Mouse (Mus musculus): ENCODE measurements around the gene Fmnl1. TPM values are rescaled to one million over a fixed set of nuclear protein-coding genes. Genes with fewer than 3 reads are reported as not detected.

Fmnl1 gene
- polyA plus RNA-seq, 1 experiment = 15.6 TPM

DNA sequence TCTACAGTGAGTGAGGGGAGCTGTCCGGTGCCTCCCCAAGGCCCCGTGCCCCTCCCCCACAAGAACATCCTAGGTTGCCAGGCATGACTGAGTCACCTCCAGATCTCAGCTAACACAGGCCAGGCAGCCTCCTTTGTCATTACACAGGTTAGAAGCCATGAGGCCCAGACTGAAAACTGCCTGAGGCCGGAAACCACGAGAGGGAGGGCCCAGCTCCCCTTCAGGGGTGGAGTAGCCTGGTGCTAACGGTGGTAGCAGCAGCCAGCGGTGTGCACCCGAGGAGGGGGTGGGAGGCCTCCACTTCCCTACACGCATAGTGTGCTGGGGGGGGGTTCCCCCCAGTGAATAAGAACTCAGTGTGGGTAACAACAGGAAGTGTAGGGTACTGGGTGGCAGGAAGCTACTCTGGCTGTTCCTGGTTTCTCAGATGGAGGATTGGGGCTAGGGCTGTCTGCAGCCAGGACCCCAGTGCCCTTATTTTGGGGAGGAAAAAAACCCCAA lies 4.0 kb downstream of the Fmnl1 start:
- Histone ChIP-seq H3ac (ENCODE audit: control insufficient read depth, insufficient read length) (no peak overlapping the region), H3K79me2 (ENCODE audit: control insufficient read depth, insufficient read depth) (no peaks in the 10 kb centered on the region), H3K4me3 (no peak overlapping the region), H3K4me2 (ENCODE audit: low read depth) (peak overlapping the region; percentile 69), H3K27me3 (ENCODE audit: control insufficient read depth, insufficient read depth, insufficient read length) (peaks cover 7% of the 10 kb centered on the region), H3K36me3 (ENCODE audit: control insufficient read depth, insufficient read depth) (no peaks in the 10 kb centered on the region)
- TF ChIP-seq REST (IDR thresholded peaks at IDR 0.05; ENCODE audit: insufficient read depth, insufficient read length) (no peak), MYOD1 (IDR thresholded peaks at IDR 0.05; ENCODE audit: control insufficient read depth in 1 of 3, insufficient read length in 2 of 3, low read depth in 2 of 3) (peak in 1 of 3 experiments; percentile 14)

DNA sequence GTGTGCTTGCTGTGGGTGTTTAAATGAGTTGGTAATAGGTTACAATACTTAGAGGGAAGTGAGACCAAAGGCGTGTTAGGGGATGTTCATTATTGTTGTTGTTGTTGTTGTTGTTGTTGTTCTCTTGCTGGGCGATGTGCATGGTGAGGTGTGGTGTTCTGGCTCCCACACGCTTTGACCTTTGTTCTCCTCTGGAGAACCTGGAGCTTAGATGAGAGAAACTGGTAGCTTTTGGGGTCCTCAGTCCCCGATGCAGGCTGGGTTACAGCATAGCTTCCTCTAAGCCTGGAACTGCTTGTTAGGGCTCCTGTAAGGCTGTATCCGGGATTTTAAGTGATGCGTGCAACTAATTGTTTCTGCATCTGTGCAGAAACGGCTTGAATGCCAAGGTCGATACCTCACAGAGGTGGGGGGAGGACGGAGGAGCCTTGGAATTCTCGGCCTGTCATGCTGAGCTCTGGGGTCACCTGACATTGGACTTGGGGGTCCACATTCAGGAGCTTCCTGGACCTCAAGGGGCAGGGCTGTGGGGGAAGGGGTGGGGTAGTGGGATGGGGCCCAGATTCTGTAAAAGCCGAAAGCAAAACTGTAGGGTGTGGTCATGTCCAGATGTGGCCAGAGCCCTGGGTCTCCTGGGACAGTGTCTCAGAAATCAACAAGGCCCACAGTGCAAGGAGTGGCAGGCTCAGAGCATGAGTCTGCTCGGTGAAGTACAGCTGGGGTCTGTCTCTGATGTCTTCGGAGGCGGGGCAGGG lies 5.0 kb downstream of the Fmnl1 start:
- no peaks in the 10 kb centered on the region for H3K79me2 ChIP-seq (ENCODE audit: control insufficient read depth, insufficient read depth)
- H3K36me3 ChIP-seq (ENCODE audit: control insufficient read depth, insufficient read depth) = no peaks in the 10 kb centered on the region
- no peak overlapping the region for H3ac ChIP-seq (ENCODE audit: control insufficient read depth, insufficient read length)
- peak overlapping the region; percentile 69 for H3K4me2 ChIP-seq (ENCODE audit: low read depth)
- H3K27me3 ChIP-seq (ENCODE audit: control insufficient read depth, insufficient read depth, insufficient read length) = peaks cover 3% of the 10 kb centered on the region
- TF ChIP-seq TCF12 (IDR thresholded peaks at IDR 0.05; ENCODE audit: insufficient read depth, poor library complexity, severe bottlenecking) (no peak), MYOD1 (IDR thresholded peaks at IDR 0.05; ENCODE audit: control insufficient read depth in 1 of 3, insufficient read length in 2 of 3, low read depth in 2 of 3) (peak in 1 of 3 experiments; percentile 13), CEBPB (IDR thresholded peaks at IDR 0.05; ENCODE audit: insufficient read depth, poor library complexity, severe bottlenecking) (no peak), POLR2AphosphoS2 (IDR thresholded peaks at IDR 0.05; ENCODE audit: insufficient read length, low read depth) (no peak), TCF3 (IDR thresholded peaks at IDR 0.05; ENCODE audit: insufficient read length, low read depth) (no peak), MYOG (IDR thresholded peaks at IDR 0.05; ENCODE audit: control insufficient read depth in 1 of 3, insufficient read depth in 1 of 3, insufficient read length in 2 of 3, low read depth in 2 of 3) (peak in 1 of 3 experiments; percentile 9)
- no peak overlapping the region for H3K4me3 ChIP-seq

GRCm38 (mm10) chr11:103176510-103176909 lies 5.6 kb downstream of the Fmnl1 start:
- Histone ChIP-seq H3ac (ENCODE audit: control insufficient read depth, insufficient read length) (no peak overlapping the region), H3K79me2 (ENCODE audit: control insufficient read depth, insufficient read depth) (no peaks in the 10 kb centered on the region), H3K4me2 (ENCODE audit: low read depth) (peak overlapping the region; percentile 20), H3K4me3 (no peak overlapping the region), H3K36me3 (ENCODE audit: control insufficient read depth, insufficient read depth) (no peaks in the 10 kb centered on the region), H3K27me3 (ENCODE audit: control insufficient read depth, insufficient read depth, insufficient read length) (no peaks in the 10 kb centered on the region)
- TF ChIP-seq CEBPB (IDR thresholded peaks at IDR 0.05; ENCODE audit: insufficient read depth, poor library complexity, severe bottlenecking) (no peak), MYOD1 (IDR thresholded peaks at IDR 0.05; ENCODE audit: control insufficient read depth in 1 of 3, insufficient read length in 2 of 3, low read depth in 2 of 3) (no peak), MYOG (IDR thresholded peaks at IDR 0.05; ENCODE audit: control insufficient read depth in 1 of 3, insufficient read depth in 1 of 3, insufficient read length in 2 of 3, low read depth in 2 of 3) (no peak), TCF3 (IDR thresholded peaks at IDR 0.05; ENCODE audit: insufficient read length, low read depth) (no peak), USF1 (IDR thresholded peaks at IDR 0.05; ENCODE audit: low read depth) (no peak), REST (IDR thresholded peaks at IDR 0.05; ENCODE audit: insufficient read depth, insufficient read length) (no peak), POLR2AphosphoS2 (IDR thresholded peaks at IDR 0.05; ENCODE audit: insufficient read length, low read depth) (no peak), TCF12 (IDR thresholded peaks at IDR 0.05; ENCODE audit: insufficient read depth, poor library complexity, severe bottlenecking) (no peak), E2F4 (IDR thresholded peaks at IDR 0.05; ENCODE audit: insufficient read depth) (no peak), SRF (IDR thresholded peaks at IDR 0.05; ENCODE audit: control insufficient read depth, insufficient read length, low read depth) (no peak), POLR2A (IDR thresholded peaks at IDR 0.05; ENCODE audit: insufficient read length, low read depth) (no peak), MAX (IDR thresholded peaks at IDR 0.05; ENCODE audit: low read depth) (no peak)

DNA sequence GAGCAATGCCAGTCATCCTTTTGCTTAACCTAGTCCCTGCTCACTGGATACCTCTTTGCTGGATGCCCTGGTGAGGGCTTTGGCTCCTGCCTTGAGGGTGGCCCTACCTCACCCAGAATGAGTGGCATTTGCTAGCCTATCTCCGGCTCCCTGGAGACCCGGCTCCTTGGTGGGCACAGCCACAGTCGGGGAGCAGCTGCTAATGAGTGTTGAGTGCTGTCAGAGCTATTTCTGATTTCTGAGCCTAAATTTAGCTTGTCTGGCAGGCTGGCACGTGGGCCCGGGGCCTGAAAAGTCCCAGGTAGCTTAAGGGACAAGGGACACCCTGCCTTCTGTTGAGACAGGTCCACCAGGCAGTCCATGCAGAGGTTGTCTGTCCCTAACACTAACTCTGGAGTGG lies 6.3 kb downstream of the Fmnl1 start:
- Histone ChIP-seq H3K4me2 (ENCODE audit: low read depth) (peak overlapping the region; percentile 20), H3K36me3 (ENCODE audit: control insufficient read depth, insufficient read depth) (no peaks in the 10 kb centered on the region), H3ac (ENCODE audit: control insufficient read depth, insufficient read length) (no peak overlapping the region), H3K79me2 (ENCODE audit: control insufficient read depth, insufficient read depth) (no peaks in the 10 kb centered on the region), H3K4me3 (no peak overlapping the region), H3K27me3 (ENCODE audit: control insufficient read depth, insufficient read depth, insufficient read length) (no peaks in the 10 kb centered on the region)
- TF ChIP-seq POLR2AphosphoS2 (IDR thresholded peaks at IDR 0.05; ENCODE audit: insufficient read length, low read depth) (no peak), E2F4 (IDR thresholded peaks at IDR 0.05; ENCODE audit: insufficient read depth) (no peak), CEBPB (IDR thresholded peaks at IDR 0.05; ENCODE audit: insufficient read depth, poor library complexity, severe bottlenecking) (no peak), MYOG (IDR thresholded peaks at IDR 0.05; ENCODE audit: control insufficient read depth in 1 of 3, insufficient read depth in 1 of 3, insufficient read length in 2 of 3, low read depth in 2 of 3) (peak; percentile 11 to 88 (median 36)), REST (IDR thresholded peaks at IDR 0.05; ENCODE audit: insufficient read depth, insufficient read length) (no peak), TCF12 (IDR thresholded peaks at IDR 0.05; ENCODE audit: insufficient read depth, poor library complexity, severe bottlenecking) (peak; percentile 25), MYOD1 (IDR thresholded peaks at IDR 0.05; ENCODE audit: control insufficient read depth in 1 of 3, insufficient read length in 2 of 3, low read depth in 2 of 3) (peak; percentile 44 to 91 (median 74)), MAX (IDR thresholded peaks at IDR 0.05; ENCODE audit: low read depth) (no peak), USF1 (IDR thresholded peaks at IDR 0.05; ENCODE audit: low read depth) (no peak), POLR2A (IDR thresholded peaks at IDR 0.05; ENCODE audit: insufficient read length, low read depth) (no peak), SRF (IDR thresholded peaks at IDR 0.05; ENCODE audit: control insufficient read depth, insufficient read length, low read depth) (no peak)

Data from myocyte (in vitro differentiated cells).